Mouse (Mus musculus): ENCODE data around the gene Car11.

Car11 gene

GRCm38 (mm10) chr7:45710477-45711191 is 11.0 kb downstream of the Car11 start:
- in situ Hi-C loops (cut with MboI, MseI), result no loop called here

GRCm38 (mm10) chr7:45711316-45712021 is 11.8 kb downstream of the Car11 start:
- in situ Hi-C loops (cut with MboI, MseI), result no loop called here

GRCm38 (mm10) chr7:45712022-45712757 is 12.5 kb downstream of the Car11 start:
- in situ Hi-C loops (cut with MboI, MseI), result no loop called here

GRCm38 (mm10) chr7:45713396-45713795 is 13.8 kb downstream of the Car11 start:
- in situ Hi-C loops (cut with MboI, MseI), result no loop called here

- in situ Hi-C loops (cut with MboI, MseI), result no loop called here
Measured at GRCm38 (mm10) chr7:45713881-45714520, 14.4 kb downstream of the Car11 start.

- in situ Hi-C loops (cut with MboI, MseI), result no loop called here
Measured at GRCm38 (mm10) chr7:45714630-45715089, 15.0 kb downstream of the Car11 start.

GRCm38 (mm10) chr7:45715090-45715708 is 15.6 kb downstream of the Car11 start, which contains the start of gene Rpl18:
Gene Rpl18 (plus strand): TSS chr7:45715457.
- in situ Hi-C loops (cut with MboI, MseI), result no loop called here

GRCm38 (mm10) chr7:45715741-45716459 is 16.3 kb downstream of the Car11 start:
- in situ Hi-C loops (cut with MboI, MseI), result no loop called here

- in situ Hi-C loops (cut with MboI, MseI), result no loop called here
Measured at GRCm38 (mm10) chr7:45716460-45716857, 16.8 kb downstream of the Car11 start.

- in situ Hi-C loops (cut with MboI, MseI), result no loop called here
Measured at GRCm38 (mm10) chr7:45716952-45717917, 17.6 kb downstream of the Car11 start.

- in situ Hi-C loops (cut with MboI, MseI), result no loop called here
Measured at GRCm38 (mm10) chr7:45717918-45718297, 18.3 kb downstream of the Car11 start, which contains the start of gene Sphk2. Gene Sphk2 (minus strand): TSS chr7:45718002.

GRCm38 (mm10) chr7:45718331-45718730 is 18.7 kb downstream of the Car11 start:
- in situ Hi-C loops (cut with MboI, MseI), result no loop called here

GRCm38 (mm10) chr7:45719180-45719579 is 19.5 kb downstream of the Car11 start:
- in situ Hi-C loops (cut with MboI, MseI), result no loop called here

GRCm38 (mm10) chr7:45719738-45720412 is 20.2 kb downstream of the Car11 start:
- in situ Hi-C loops (cut with MboI, MseI), result no loop called here

- in situ Hi-C loops (cut with MboI, MseI), result no loop called here
Measured at GRCm38 (mm10) chr7:45720413-45721233, 21.0 kb downstream of the Car11 start, which contains the start of gene Fam83e. Gene Fam83e (plus strand): TSS chr7:45721212.

- in situ Hi-C loops (cut with MboI, MseI), result no loop called here
Measured at GRCm38 (mm10) chr7:45721234-45721571, 21.6 kb downstream of the Car11 start.

GRCm38 (mm10) chr7:45721642-45722347 is 22.2 kb downstream of the Car11 start:
- in situ Hi-C loops (cut with MboI, MseI), result no loop called here
